Comparison of ENCODE assay signal across 8 mouse cellular contexts in the genomic region with DNA sequence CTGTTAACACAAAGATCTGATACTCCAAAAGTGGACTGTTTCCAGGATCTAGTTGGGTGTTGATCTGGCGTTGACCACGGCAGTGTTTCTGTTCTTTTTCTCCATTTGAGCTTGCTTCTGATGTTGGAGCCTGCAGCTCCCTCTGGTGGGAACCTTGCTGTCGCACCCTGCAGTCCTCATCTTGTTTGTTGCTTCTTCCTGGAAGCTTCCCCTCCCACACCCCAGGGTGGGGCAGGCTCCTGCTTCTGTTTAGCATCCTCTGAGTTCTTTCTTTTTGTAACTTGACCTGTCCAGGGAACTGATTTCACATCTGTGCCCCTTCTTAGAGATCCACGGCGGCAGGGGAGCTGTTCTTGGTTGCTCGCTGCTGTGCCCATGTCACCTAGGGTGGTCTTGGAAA. TPM values are rescaled to one million over a fixed set of nuclear protein-coding genes. Genes with fewer than 3 reads are reported as not detected.
A peak's percentile ranks its signal among the peaks of the same experiment; 100 is the strongest.
DNase-seq lines count a peak whose midpoint lies in the region; ATAC-seq lines count a peak whose summit lies in the region.

No protein-coding gene starts in this region.

- DNase-seq in cerebellum, adult 8-10 months: peak; percentile 1
- DNase-seq in CD4-positive helper T cell, adult 2 months (ENCODE audit: low read depth, low spot score): peak; percentile 45
- DNase-seq in c-Kit-positive CD71-positive TER-119-positive erythroid progenitor cells, embryonic 14.5 days (ENCODE audit: low spot score): peak; percentile 9
- peak; percentile 25 to 49 for DNase-seq in heart, postnatal 10 days
- DNase-seq in layer of hippocampus, adult 9-10 months (ENCODE audit: low spot score): peak; percentile 39
- DNase-seq in lung, postnatal 36 days: peak; percentile 59
- peak; percentile 11 to 26 for DNase-seq in spleen, postnatal 14 days (ENCODE audit: low spot score in 2 of 2)

- ATAC-seq in cerebellum, adult (ENCODE audit: insufficient number of reproducible peaks, low FRiP score, low TSS enrichment): no peak

- intact Hi-C loops in heart, postnatal 10 days (cut with DNase I): loop anchor here (2.0 kb wide), 2 partner anchors 58 to 94 kb away; no protein-coding TSS in a partner anchor

RNA-seq across cellular contexts. Expression of a gene that starts 35.7 kb away (rescaled TPM):
- under 1 TPM; 0.14 to 0.17 TPM for total RNA-seq in heart, postnatal 10 days (2021)

Comparison
In these comparisons a context has a peak if more than half of its experiments do, and no peak if none do; other contexts are left out.
1. DNase-seq: peak in every context shown above with its lines; median percentile 59 in lung, postnatal 36 days; 45 in CD4-positive helper T cell, adult 2 months; 39 in layer of hippocampus, adult 9-10 months; 37 in heart, postnatal 10 days; 18 in spleen, postnatal 14 days; 9 in c-Kit-positive CD71-positive TER-119-positive erythroid progenitor cells, embryonic 14.5 days; 1 in cerebellum, adult 8-10 months.